Mouse (Mus musculus): ENCODE results near the gene Gon7.

- no peak for TF ChIP-seq GATA1 (IDR thresholded peaks at IDR 0.05; ENCODE audit: borderline replicate concordance, low read length)
- TF ChIP-seq FLI1 (IDR thresholded peaks at IDR 0.05; ENCODE audit: low read length): no peak
Observed at GRCm38 (mm10) chr12:102710851-102711375, 46.7 kb downstream of the Gon7 start.
